ENCODE assay signal across 14 mouse cellular contexts in genomic region chr2:138269330-138269729, GRCm38 (mm10).
"Had no signal": no experiment of that assay in that cellular context is flagged by ENCODE, and none has a peak within 500 bp of the region (broad histone marks: within the 10 kb centered on the region; RNA-seq: fewer than 3 reads in every experiment).

No protein-coding gene starts in this region.

- H3K36me3 ChIP-seq: intestine, embryonic 15.5 days; limb, embryonic 10.5 days; liver, embryonic 15.5 days had no signal

- H3K27me3 ChIP-seq: intestine, embryonic 15.5 days; liver, embryonic 15.5 days had no signal

- H3K4me2 ChIP-seq: intestine, embryonic 15.5 days; liver, embryonic 11.5 days; liver, embryonic 15.5 days had no signal

- H3K27ac ChIP-seq: intestine, embryonic 15.5 days; limb, embryonic 10.5 days; liver, embryonic 15.5 days; macrophage had no signal

- ATAC-seq: intestine, embryonic 15.5 days had no signal

- H3K4me3 ChIP-seq: intestine, embryonic 15.5 days; limb, embryonic 10.5 days; liver, embryonic 15.5 days had no signal

- H3K9ac ChIP-seq: intestine, embryonic 15.5 days; liver, embryonic 15.5 days had no signal

- DNase-seq: kidney, adult 8-10 months; kidney, postnatal 25 days; layer of hippocampus, adult 9-11 months; lung, adult 2 months; lung, postnatal 10 days; midbrain, embryonic 14.5 days; right cerebral cortex, adult 18-20 months; right cerebral cortex, postnatal 25 days; thymus, postnatal 4 days had no signal

- H3K9me3 ChIP-seq: intestine, embryonic 15.5 days; limb, embryonic 10.5 days; liver, embryonic 15.5 days had no signal
